Mouse (Mus musculus): ENCODE results near the gene Extl1. TPM values are rescaled to one million over a fixed set of nuclear protein-coding genes. Genes with fewer than 3 reads are reported as not detected.

Gene Extl1
- polyA plus RNA-seq, 1 experiment from 2014 or later, result 0.37 TPM

DNA sequence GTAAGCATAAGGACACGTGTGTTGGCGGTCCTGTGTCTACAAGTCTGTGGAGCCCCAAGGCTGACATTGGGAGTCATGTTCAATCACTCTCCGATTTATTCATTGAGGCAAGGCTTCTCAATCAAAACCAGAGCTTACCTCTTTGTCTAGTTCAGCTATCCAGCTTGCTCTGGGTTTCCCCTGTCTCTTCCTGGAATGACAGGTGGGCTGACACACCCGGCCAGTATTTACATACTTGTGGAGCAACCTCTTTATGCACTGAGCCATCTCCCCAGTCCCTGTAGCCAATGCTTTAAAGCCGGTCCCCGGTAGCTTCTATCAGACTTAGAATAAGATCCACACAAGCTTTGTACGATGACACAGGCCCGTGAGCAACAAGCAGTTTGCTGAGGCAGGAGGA is 4.1 kb downstream of the Extl1 start:
- 0 out of 2 replicates have a peak, but pooled peaks cover 3% of the 10 kb centered on the region for H3K4me1 ChIP-seq
- H3K9ac ChIP-seq, result no peak overlapping the region
- H3K27me3 ChIP-seq, result peaks cover 6% of the 10 kb centered on the region; the same call in 1 of the 2 replicates
- H3K9me3 ChIP-seq, result no peaks in the 10 kb centered on the region
- H3K36me3 ChIP-seq (replicated peaks), result no peaks in the 10 kb centered on the region
- H3K4me2 ChIP-seq, result no peak overlapping the region
- ATAC-seq (ENCODE audit: low FRiP score), result no peak
- no peak overlapping the region for H3K4me3 ChIP-seq (replicated peaks)
- H3K27ac ChIP-seq, result no peak overlapping the region
- WGBS, result 86% methylated on average over 8 of the region's 8 CpGs

DNA sequence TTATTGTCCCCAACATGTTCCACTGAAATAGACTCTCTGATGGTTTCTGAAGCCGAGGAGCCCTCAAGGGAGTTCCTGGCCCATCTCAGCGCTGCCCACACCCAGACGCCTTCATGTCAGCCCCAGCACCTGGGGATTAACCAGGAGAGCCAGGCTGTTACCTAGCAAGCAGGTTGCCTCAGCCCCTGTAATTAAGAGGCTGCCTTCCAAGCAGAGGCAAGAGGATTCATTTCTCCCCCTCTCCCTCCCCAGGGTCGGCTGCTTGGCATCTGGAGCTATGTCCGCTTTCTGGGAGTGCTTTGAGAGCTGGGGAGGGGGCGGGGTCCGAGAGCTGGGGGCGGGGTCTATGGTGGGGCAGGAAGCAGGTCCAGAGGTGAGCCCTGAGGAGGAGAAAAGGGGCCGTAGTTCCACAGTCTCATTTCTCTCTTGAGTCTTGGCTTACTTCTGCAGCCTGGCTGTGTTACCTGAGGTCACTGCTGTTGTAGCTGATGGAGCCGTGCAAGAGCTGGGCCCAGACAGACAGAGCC is 5.5 kb downstream of the Extl1 start:
- Histone ChIP-seq H3K27me3 (peaks cover 13% of the 10 kb centered on the region), H3K27ac (no peak overlapping the region), H3K36me3 (replicated peaks) (no peaks in the 10 kb centered on the region), H3K4me2 (no peak overlapping the region), H3K9ac (no peak overlapping the region), H3K9me3 (no peaks in the 10 kb centered on the region), H3K4me3 (replicated peaks) (no peak overlapping the region), H3K4me1 (0 out of 2 replicates have a peak, but pooled peaks cover 3% of the 10 kb centered on the region)
- WGBS, result 42% methylated on average over 10 of the region's 10 CpGs
- no peak for ATAC-seq (ENCODE audit: low FRiP score)

DNA sequence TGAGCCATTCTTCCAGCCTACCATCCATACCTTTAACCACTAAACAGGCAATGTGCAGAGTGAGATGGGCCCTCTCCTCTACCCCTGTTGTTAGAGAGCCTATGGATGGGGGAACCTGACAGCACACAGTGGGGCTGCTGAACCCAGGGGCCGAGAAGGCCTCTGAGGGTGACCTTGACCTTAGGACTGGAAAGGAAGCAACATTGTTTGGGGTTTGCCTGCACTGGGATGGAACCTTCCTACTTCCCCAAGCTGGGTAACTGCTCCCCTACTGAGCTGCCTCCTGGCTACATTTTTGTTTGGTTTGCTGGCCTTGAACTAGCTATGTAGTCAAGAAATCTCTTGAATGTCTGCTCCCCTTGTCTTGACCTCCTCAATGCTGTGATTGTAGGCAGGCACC is 9.3 kb downstream of the Extl1 start:
- H3K4me2 ChIP-seq, result no peak overlapping the region
- H3K4me3 ChIP-seq (replicated peaks), result no peak overlapping the region
- WGBS, result 64% methylated on average over 1 of the region's 1 CpGs
- H3K9me3 ChIP-seq, result no peaks in the 10 kb centered on the region
- peaks cover 41% of the 10 kb centered on the region for H3K27me3 ChIP-seq
- H3K36me3 ChIP-seq (replicated peaks), result no peaks in the 10 kb centered on the region
- H3K9ac ChIP-seq, result no peak overlapping the region
- no peak overlapping the region for H3K27ac ChIP-seq
- H3K4me1 ChIP-seq, result peaks cover 20% of the 10 kb centered on the region
- no peak for ATAC-seq (ENCODE audit: low FRiP score)

DNA sequence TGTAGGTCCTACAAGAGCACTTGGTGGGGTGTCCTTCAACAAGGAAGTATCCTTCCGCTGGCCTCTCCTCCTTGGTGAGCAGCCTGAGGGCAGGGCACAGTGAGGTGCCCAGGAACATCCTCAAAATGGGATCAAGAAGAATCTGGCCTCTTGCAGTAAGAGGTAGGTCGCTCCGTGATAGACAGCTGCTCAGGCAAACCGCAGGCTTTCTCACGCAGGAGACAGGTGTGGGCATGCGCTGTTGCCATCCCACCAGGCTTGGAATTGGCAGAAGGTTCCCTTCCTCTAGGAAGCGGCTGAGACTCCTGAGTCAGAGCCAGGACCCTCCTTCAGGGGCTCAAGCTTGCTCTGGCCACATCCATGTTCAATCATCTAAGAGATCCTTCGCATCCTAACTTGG is 10.4 kb downstream of the Extl1 start:
- no peak for ATAC-seq (ENCODE audit: low FRiP score)
- H3K4me3 ChIP-seq (replicated peaks), result no peak overlapping the region
- no peaks in the 10 kb centered on the region for H3K9me3 ChIP-seq
- WGBS, result 80% methylated on average over 8 of the region's 8 CpGs
- no peak overlapping the region for H3K9ac ChIP-seq
- peaks cover 20% of the 10 kb centered on the region for H3K4me1 ChIP-seq
- H3K36me3 ChIP-seq (replicated peaks), result no peaks in the 10 kb centered on the region
- H3K27me3 ChIP-seq, result peaks cover 51% of the 10 kb centered on the region
- H3K4me2 ChIP-seq, result no peak overlapping the region; the same call in 1 of the 2 replicates
- H3K27ac ChIP-seq, result no peak overlapping the region

DNA sequence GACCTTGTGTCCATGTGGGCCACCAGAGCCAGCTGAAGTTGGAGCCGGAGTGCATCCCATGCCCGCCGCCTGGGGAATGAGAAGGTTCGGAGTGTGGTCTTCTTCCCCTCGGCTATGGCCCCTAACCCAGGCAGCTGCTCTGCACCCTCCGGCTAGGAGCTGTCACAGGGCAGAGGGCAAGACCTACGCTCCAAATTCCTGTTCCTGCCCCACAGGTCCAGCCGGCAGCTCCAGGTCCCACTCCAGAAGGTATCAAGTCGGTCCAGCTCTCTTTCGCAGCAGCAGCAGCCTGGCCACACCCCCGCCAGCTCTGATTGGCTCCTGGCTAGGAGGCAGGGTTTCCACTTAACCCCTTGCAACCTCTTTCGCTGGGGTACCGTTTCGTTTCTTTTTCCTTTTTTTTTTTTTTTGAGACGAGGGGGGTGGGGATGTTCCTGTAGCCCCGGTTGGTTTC is 11.3 kb downstream of the Extl1 start:
- ATAC-seq (ENCODE audit: low FRiP score), result peak; percentile 90
- H3K27ac ChIP-seq, result no peak overlapping the region
- peak overlapping the region; percentile 82 for H3K4me2 ChIP-seq
- H3K36me3 ChIP-seq (replicated peaks), result no peaks in the 10 kb centered on the region
- WGBS, result 0% methylated on average over 16 of the region's 16 CpGs
- H3K4me3 ChIP-seq (replicated peaks), result peak overlapping the region; percentile 43
- peaks cover 17% of the 10 kb centered on the region for H3K4me1 ChIP-seq
- H3K9ac ChIP-seq, result peak overlapping the region; percentile 50
- no peaks in the 10 kb centered on the region for H3K9me3 ChIP-seq
- H3K27me3 ChIP-seq, result peaks cover 59% of the 10 kb centered on the region

DNA sequence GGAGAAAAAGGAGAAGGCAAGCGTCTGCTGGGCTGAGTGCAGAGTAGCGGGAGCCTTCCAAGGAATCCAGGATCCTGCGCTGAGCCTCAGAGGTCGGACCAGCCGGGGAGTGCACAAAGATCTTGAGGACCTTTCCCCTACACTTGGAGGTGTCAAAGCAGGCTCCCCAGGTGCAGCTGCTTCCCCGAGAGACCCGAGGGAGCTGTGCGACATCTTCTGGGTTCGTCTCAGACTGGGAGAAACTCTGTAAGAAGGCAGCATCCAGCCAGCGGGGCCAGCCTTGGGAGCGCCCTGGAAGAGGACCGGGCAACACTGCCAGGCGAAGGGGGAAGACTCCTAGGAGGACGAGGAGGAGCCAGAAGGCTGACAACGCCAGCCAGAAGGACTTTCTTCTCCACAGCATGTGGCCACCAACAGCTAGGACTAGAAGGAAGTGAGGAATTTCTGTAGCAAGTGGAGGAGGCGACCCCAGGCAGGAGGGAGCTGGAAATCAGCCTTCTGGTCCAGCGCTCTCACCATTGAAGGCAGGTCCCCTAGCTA is 12.3 kb downstream of the Extl1 start:
- H3K36me3 ChIP-seq (replicated peaks), result no peaks in the 10 kb centered on the region
- H3K9me3 ChIP-seq, result no peaks in the 10 kb centered on the region
- no peak for ATAC-seq (ENCODE audit: low FRiP score)
- H3K4me1 ChIP-seq, result peaks cover 17% of the 10 kb centered on the region
- H3K27me3 ChIP-seq, result peaks cover 59% of the 10 kb centered on the region
- H3K4me2 ChIP-seq, result peak overlapping the region; percentile 82
- no peak overlapping the region for H3K27ac ChIP-seq
- peak overlapping the region; percentile 43 for H3K4me3 ChIP-seq (replicated peaks)
- no peak overlapping the region for H3K9ac ChIP-seq
- under 1% methylated on average over 17 of the region's 17 CpGs for WGBS

DNA sequence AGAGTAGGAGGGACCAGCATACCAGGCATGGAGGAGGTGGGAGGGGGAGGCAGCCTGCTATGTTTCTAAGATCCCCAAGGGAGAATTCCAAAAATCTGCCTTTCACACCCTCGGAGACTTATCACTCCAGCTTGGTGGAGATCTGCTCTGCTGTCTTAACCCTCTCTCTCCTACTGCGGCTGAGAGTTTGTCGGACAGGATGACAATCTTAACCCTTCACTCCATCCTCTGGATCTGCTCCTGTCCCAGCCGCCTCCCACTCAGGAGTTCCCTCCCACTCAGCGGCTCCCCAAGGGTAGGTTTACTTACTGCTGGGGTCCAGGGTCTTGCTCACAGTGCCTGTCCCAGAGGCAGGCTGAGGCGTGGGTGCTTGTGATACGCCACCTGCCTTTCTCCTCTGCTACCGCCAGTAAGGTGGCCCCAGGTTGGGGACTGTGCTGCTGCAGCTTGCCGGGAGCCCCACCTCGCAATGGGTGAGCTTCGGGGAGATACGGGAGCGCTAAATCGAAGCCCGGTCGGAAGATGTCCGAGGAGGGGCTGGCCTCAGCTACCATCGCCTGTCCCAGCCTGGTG is 12.9 kb downstream of the Extl1 start:
- no peak overlapping the region for H3K27ac ChIP-seq
- WGBS, result 2% methylated on average over 18 of the region's 18 CpGs
- H3K27me3 ChIP-seq, result peaks cover 65% of the 10 kb centered on the region

DNA sequence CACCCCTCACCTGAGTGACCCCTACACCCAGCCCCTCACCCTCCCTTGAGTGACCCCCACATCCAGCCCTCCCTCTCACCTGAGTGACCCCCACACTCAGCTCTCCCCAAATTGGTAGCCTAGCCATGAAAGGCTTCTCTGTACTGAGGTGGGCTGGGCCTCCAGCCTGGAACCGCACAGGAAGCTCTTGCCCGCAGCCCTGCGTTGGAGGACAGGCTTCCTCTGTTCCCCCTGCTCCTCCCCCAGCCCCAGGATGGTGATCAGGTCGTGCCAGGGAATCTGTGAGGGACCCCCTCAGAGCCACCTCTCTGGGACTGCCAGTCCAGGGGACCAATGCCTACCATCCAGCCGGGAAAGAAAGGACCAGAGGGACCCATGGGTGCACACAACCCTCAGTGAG is 18.4 kb downstream of the Extl1 start:
- Histone ChIP-seq H3K9me3 (no peaks in the 10 kb centered on the region), H3K27ac (no peak overlapping the region), H3K4me1 (no peaks in the 10 kb centered on the region), H3K27me3 (peaks cover 53% of the 10 kb centered on the region), H3K4me3 (replicated peaks) (no peak overlapping the region), H3K4me2 (no peak overlapping the region), H3K9ac (no peak overlapping the region), H3K36me3 (replicated peaks) (no peaks in the 10 kb centered on the region)
- no peak for ATAC-seq (ENCODE audit: low FRiP score)
- WGBS, result 40% methylated on average over 5 of the region's 5 CpGs

More for the DNA sequence above, 12.9 kb downstream of the Extl1 start:
- ATAC-seq (ENCODE audit: low FRiP score), result no peak
- Histone ChIP-seq H3K36me3 (replicated peaks) (no peaks in the 10 kb centered on the region), H3K4me2 (peak overlapping the region; percentile 82), H3K9ac (no peak overlapping the region), H3K4me1 (peaks cover 17% of the 10 kb centered on the region), H3K9me3 (no peaks in the 10 kb centered on the region), H3K4me3 (replicated peaks) (peak overlapping the region; percentile 43)

DNA sequence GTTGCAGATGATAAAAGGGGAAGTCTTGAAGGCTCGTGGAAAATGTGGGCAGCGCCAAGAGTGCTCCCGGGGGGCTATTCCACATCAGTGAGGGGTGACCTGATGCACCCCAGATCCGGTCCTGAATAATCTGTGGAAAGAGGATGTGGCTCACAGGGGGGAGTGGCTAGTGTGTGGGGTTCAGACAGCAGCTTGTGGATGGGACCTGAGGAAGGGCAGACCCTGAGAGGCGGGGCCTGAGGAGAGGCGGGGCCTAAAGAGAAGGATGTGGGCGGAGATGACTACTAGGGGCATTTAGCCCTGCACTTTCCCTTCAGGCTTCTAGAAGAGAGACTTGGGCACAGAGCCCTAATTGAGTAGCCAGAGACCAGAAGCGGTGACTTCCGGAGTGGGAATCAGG is 21.1 kb downstream of the Extl1 start:
- WGBS, result 26% methylated on average over 9 of the region's 9 CpGs
- peaks cover 45% of the 10 kb centered on the region for H3K27me3 ChIP-seq
- no peaks in the 10 kb centered on the region for H3K9me3 ChIP-seq
- no peak overlapping the region for H3K27ac ChIP-seq
- no peak overlapping the region for H3K9ac ChIP-seq
- no peak overlapping the region for H3K4me2 ChIP-seq
- H3K36me3 ChIP-seq (replicated peaks), result no peaks in the 10 kb centered on the region
- no peak overlapping the region for H3K4me3 ChIP-seq (replicated peaks)
- H3K4me1 ChIP-seq, result peaks cover 4% of the 10 kb centered on the region; the same call in 1 of the 2 replicates
- no peak for ATAC-seq (ENCODE audit: low FRiP score)

DNA sequence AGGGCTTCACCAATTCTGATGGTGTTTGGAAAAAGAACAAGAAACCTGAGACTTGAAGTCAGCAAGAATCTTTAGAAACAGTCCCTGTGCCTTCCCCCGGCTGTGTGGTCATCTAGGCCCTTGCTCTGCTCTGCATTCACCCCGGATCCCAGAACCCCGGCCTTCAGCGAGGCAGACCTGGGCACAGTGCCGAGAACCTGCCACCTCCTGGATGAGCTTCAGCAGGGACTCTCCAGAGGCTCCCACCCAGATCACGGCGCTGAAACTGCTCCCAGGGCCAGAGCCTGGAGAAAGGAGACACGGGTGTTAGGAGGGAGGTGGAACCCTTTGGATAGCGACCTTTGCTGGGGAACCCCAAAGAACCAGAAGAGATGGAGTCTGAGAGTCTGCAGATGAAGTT is 21.5 kb downstream of the Extl1 start:
- Histone ChIP-seq H3K36me3 (replicated peaks) (no peaks in the 10 kb centered on the region), H3K9me3 (no peaks in the 10 kb centered on the region), H3K27ac (no peak overlapping the region), H3K4me3 (replicated peaks) (no peak overlapping the region), H3K4me1 (peaks cover 8% of the 10 kb centered on the region), H3K9ac (peak overlapping the region; percentile 25; the same call in 1 of the 2 replicates), H3K4me2 (no peak overlapping the region), H3K27me3 (peaks cover 48% of the 10 kb centered on the region)
- WGBS, result 73% methylated on average over 9 of the region's 9 CpGs
- no peak for ATAC-seq (ENCODE audit: low FRiP score)

DNA sequence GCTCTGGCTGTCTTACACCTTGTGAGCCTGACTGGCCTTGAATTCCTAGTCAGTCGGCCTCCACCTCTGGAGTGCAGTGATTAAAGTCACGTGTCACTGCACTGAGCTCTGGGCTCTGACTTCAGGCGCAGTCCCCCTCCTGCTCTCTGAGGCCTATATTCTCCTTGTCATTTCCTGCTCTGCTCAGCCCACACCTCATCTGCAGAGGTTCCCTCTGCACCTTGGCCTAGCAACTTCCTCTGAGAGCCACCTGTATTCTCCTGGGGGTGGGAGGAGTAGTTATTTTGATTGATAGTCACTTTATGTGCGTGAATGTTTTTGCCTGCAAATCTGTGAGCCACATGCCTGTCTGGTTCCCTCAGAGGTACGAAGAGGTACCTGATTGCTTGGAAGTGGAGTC is 22.4 kb downstream of the Extl1 start:
- Histone ChIP-seq H3K27ac (no peak overlapping the region), H3K4me3 (replicated peaks) (no peak overlapping the region), H3K4me1 (peaks cover 11% of the 10 kb centered on the region), H3K27me3 (peaks cover 47% of the 10 kb centered on the region), H3K9ac (no peak overlapping the region), H3K9me3 (no peaks in the 10 kb centered on the region), H3K4me2 (no peak overlapping the region), H3K36me3 (replicated peaks) (no peaks in the 10 kb centered on the region)
- WGBS, result 56% methylated on average over 5 of the region's 5 CpGs
- ATAC-seq (ENCODE audit: low FRiP score), result no peak

DNA sequence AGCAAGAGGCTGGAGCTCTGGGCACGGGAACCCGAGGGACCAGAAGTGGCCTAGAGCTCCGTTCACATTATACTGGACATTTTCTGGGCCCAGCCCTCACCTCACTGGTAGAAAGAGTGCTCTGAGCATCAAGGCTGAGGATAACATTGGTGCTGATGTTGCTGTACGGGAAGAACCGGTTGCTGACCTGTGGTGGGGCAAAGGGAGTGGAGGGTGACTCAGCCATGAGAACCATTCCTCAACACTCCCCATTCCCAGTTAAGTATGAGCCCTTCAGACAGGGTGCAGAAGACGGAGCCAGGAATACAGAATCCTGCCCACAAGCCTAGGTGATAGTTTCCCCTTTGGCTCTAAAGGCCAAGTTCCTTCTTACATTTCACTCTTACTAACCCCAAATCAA is 24.0 kb downstream of the Extl1 start:
- no peak for ATAC-seq (ENCODE audit: low FRiP score)
- no peaks in the 10 kb centered on the region for H3K36me3 ChIP-seq (replicated peaks)
- H3K4me1 ChIP-seq, result peaks cover 11% of the 10 kb centered on the region
- H3K9me3 ChIP-seq, result no peaks in the 10 kb centered on the region
- H3K4me2 ChIP-seq, result no peak overlapping the region
- peaks cover 32% of the 10 kb centered on the region for H3K27me3 ChIP-seq
- H3K4me3 ChIP-seq (replicated peaks), result no peak overlapping the region
- no peak overlapping the region for H3K9ac ChIP-seq
- 90% methylated on average over 6 of the region's 6 CpGs for WGBS
- no peak overlapping the region for H3K27ac ChIP-seq

DNA sequence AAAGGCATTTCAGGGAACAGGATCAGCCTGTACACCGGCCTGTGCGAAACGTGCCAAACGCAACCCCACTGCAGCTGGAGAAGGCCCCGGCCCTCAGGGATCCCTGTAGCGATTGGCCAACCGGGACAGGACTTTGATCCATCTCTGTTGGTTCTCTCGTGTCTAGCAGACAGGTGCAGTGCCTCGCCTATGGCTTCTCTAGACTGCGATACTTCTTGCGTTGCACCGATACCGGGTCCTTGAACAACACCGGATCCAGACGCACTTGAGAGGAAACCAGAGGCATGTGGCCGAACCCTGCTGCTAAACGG is 26.2 kb downstream of the Extl1 start:
- WGBS, result 45% methylated on average over 17 of the region's 17 CpGs

More for the DNA sequence above, 26.2 kb downstream of the Extl1 start:
- Histone ChIP-seq H3K27ac (no peak overlapping the region), H3K27me3 (peaks cover 24% of the 10 kb centered on the region; the same call in 1 of the 2 replicates), H3K9me3 (no peaks in the 10 kb centered on the region), H3K4me2 (peak overlapping the region; percentile 37), H3K4me3 (replicated peaks) (peak overlapping the region; percentile 6), H3K9ac (no peak overlapping the region), H3K36me3 (replicated peaks) (no peaks in the 10 kb centered on the region), H3K4me1 (peaks cover 11% of the 10 kb centered on the region)
- ATAC-seq (ENCODE audit: low FRiP score), result no peak

Data from forebrain, embryonic 12.5 days (tissue).